Mouse (Mus musculus): ENCODE measurements around the gene Bms1. TPM values are rescaled to one million over a fixed set of nuclear protein-coding genes. Genes with fewer than 3 reads are reported as not detected.

Bms1 gene
- total RNA-seq, 2 experiments from 2014 or later = 27.6 to 28.2 TPM

DNA sequence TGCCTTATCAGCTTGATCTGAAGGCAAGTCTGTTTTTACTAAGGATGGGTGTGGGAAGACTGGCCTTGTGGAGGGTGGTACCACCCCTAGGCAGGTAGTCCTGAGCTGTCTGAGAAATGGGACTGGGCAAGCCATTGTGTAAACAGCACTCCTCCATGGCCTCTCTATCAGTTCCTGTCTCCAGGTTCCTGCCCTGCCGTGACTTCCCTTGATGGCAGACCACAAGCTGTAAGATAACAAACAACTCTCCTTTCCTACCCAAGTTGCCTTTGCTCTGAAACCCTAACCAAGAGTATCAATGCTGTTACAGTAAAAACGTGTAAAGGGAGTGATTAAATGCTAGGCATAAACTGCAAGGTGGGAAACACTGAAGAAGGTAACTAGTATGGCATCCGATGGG, 38.6 kb downstream of the Bms1 start:
- no peak for TF ChIP-seq CTCF (conservative IDR thresholded peaks at IDR 0.05)
- DNase-seq (ENCODE audit: low spot score in 2 of 2) = no peak
- H3K4me3 ChIP-seq = no peak overlapping the region
- no peak overlapping the region for H3K27ac ChIP-seq

DNA sequence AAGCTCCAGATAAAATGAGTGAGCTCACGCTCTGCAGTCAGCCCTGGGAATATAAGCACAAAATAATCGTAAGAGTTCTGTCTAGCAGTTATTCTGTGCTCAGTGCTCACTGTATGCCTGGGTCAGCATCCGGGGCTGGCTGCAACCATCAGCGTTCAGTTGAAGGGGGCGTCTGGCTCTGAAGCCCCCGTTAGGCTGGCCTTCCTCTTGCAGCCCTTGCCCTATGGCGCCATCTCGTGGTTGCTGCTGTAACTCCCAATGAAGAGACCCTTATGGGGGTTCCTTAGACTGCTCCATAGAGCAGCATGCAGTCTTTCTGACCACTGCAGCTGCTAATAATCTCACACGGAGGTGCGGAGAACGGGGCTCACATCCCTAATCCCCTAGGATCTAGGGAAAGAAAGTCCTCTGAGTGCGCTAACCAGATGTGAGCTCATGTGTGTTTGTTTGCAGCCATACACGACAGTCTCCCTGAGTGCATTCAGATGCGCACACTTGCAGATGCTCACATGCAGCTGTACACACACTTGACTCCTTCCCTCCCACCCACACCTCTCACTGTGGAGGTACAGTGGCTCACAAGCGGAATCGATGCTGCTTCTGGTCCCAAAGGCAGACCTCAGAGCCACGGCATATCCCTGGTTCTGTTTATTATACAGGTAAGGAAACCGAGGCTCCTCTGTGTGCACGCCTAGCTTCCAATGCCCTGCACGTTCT, 39.7 kb downstream of the Bms1 start:
- peak; percentile 98 for TF ChIP-seq CTCF (conservative IDR thresholded peaks at IDR 0.05)
- Histone ChIP-seq H3K27ac (no peak overlapping the region), H3K4me3 (no peak overlapping the region)
- DNase-seq (ENCODE audit: low spot score in 2 of 2) = peak; percentile 32 to 83

DNA sequence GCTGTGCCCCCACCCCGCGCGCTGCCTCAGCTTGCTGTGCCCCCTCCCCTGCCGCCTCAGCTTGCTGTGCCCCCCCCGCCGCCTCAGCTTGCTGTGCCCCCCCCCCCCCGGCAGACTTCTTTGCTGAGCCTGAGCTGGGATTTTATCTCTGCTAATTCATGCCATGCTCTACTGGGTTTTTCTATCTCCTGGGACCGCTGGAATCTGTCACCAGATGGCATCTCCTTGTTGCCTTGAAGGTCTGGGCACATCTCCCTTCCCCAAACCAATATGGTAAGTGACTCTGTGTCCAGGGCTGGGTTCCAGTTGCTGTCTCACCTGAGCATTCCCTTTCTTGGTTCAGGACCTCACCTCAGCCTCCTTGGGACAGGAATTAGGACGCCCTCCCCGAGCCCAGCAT, 41.7 kb downstream of the Bms1 start:
- no peak overlapping the region for H3K4me3 ChIP-seq
- H3K27ac ChIP-seq = no peak overlapping the region
- no peak for TF ChIP-seq CTCF (conservative IDR thresholded peaks at IDR 0.05)
- no peak for DNase-seq (ENCODE audit: low spot score in 2 of 2)

DNA sequence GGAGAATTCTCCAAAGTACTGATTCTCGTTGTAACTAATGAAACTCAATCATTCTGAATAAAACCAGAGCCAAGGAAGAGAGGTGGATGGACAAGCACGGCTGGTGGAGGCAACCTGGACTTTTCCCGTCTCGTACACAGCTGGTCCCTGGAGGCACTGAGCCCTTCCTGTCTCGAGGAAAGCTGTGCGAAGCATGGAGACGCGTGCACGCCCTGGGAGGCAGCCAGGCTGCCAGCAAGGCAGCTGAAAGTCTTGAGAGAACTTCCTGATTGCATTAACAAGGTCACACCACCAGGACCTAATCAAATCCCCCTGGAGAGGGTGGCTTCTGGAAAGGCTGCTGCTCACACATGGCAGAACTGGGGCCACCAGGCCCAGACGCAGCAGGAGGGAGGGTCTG, 43.3 kb downstream of the Bms1 start:
- H3K27ac ChIP-seq = no peak overlapping the region
- DNase-seq (ENCODE audit: low spot score in 2 of 2) = no peak
- no peak for TF ChIP-seq CTCF (conservative IDR thresholded peaks at IDR 0.05)

DNA sequence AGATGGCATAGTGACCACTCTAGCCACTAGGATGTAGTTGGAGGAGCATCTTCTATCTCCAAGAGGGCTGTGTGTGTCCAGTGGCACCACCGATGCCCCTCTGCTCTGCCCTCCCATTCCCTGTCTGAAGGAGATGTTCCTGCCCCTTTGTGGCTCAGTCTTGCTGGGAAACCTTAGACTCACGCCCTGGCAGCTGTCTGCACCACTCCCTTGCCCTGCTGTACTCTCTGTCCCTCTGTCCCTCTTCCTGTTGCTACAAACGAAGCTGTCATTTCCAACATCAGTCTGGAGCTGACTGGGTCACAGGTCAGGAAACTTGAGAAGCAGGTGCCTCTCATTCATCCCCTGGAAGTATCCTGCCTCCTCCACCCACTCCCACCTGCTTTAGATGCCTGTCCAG, 43.8 kb downstream of the Bms1 start:
- no peak for TF ChIP-seq CTCF (conservative IDR thresholded peaks at IDR 0.05)
- H3K27ac ChIP-seq = no peak overlapping the region
- H3K4me3 ChIP-seq = no peak overlapping the region
- no peak for DNase-seq (ENCODE audit: low spot score in 2 of 2)

More for the DNA sequence above, 43.3 kb downstream of the Bms1 start:
- no peak overlapping the region for H3K4me3 ChIP-seq

DNA sequence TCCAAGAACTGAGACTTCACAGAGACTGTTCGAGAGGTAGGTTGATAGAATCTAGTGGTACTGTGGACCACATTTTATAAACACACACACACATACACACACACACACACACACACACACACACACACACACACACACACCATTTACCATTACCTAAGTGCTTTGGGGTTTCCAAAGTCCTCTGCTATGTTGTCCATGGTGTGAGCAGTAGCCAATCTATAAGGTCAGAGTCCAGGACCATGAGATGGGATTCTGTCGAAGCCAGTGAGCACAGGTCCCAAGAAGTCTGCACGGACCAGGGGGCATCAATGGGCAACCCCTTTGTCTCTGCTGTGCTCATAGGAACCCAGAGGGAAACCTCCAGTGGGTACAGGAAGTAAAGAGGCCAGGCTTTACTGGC, 44.2 kb downstream of the Bms1 start:
- DNase-seq (ENCODE audit: low spot score in 2 of 2) = no peak
- H3K27ac ChIP-seq = no peak overlapping the region
- no peak overlapping the region for H3K4me3 ChIP-seq
- TF ChIP-seq CTCF (conservative IDR thresholded peaks at IDR 0.05) = no peak

DNA sequence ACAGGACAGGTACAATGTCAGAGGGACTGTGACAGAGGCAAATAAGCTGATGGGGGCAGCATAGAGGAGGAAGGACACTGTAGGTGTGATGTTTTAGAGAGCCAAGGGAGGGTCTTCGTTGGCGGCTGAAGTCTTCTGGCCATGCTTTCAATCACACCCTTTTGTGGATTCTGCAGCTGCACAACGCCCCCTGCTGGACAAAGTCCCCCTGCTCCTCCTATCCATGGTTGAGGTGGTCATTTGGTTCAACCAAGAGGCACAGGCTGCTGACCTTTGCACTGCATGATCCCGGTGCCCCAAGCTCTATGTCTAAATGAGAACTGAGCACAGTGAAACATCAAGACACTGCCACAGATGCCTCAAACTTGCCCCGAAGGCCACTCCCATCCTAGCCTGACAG, 46.0 kb downstream of the Bms1 start:
- TF ChIP-seq CTCF (conservative IDR thresholded peaks at IDR 0.05) = peak; percentile 80
- Histone ChIP-seq H3K27ac (no peak overlapping the region), H3K4me3 (no peak overlapping the region)
- DNase-seq (ENCODE audit: low spot score in 2 of 2) = peak; percentile 19 to 57

DNA sequence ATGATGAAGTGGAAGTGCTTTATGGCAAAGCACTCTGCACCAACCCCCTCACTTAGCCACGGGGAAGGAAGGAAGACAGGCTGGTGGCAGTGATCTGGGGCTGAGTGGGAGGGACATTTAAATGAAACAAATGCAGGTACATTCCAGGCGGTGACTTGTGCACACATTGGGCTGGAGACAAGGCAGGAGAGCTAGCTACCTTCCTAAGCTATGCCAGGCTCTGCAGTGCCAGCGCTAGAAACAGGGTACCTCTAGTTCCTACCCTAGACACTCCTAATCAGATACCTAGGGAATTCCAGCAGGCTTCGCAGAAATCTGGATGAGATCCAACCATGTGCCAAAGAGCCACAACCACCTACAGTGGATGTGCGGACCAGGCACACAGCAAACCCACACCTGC, 46.5 kb downstream of the Bms1 start:
- no peak overlapping the region for H3K27ac ChIP-seq
- no peak overlapping the region for H3K4me3 ChIP-seq
- TF ChIP-seq CTCF (conservative IDR thresholded peaks at IDR 0.05) = no peak
- DNase-seq (ENCODE audit: low spot score in 2 of 2) = no peak

DNA sequence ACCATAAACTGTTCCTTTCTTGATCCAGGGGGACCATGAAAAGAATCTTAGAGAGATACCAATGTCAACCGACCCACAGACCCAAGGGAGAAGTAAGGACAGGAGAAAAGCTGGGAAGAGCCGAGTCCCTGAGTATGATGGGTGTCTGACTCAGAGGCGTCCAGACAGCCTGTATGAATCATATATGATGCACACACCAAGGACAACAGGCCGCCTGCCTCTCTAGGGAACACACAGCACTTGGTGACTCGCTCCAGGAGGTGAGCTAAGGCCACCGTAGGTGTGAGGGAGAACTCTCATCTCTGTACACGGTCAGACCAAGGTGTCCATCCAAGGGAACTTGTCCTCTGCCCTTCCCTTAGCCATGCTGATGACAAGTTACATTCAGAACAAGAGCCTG, 51.8 kb downstream of the Bms1 start:
- TF ChIP-seq CTCF (conservative IDR thresholded peaks at IDR 0.05) = no peak
- no peak overlapping the region for H3K27ac ChIP-seq
- no peak for DNase-seq (ENCODE audit: low spot score in 2 of 2)
- H3K4me3 ChIP-seq = no peak overlapping the region

DNA sequence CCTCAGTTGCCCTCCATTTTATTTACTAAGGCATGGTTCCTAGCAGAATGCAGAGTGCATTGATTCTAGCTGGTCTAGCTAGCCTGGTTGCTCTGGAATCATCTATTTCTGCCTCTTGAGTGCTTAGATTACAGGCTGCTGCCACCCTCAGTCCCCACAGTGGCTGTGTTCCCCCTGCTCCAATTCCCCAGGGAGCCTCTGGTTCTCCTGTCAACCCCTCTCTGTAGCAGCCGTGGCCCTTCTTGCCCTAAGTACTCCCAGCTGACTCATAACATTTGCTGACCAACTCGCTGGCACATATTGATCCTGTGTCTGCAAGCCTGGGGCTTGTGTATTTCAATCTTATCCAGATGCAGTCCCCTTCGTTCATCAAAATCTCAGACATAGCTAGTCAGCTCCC, 53.1 kb downstream of the Bms1 start:
- no peak for TF ChIP-seq CTCF (conservative IDR thresholded peaks at IDR 0.05)
- H3K27ac ChIP-seq = no peak overlapping the region
- H3K4me3 ChIP-seq = no peak overlapping the region
- DNase-seq (ENCODE audit: low spot score in 2 of 2) = no peak

DNA sequence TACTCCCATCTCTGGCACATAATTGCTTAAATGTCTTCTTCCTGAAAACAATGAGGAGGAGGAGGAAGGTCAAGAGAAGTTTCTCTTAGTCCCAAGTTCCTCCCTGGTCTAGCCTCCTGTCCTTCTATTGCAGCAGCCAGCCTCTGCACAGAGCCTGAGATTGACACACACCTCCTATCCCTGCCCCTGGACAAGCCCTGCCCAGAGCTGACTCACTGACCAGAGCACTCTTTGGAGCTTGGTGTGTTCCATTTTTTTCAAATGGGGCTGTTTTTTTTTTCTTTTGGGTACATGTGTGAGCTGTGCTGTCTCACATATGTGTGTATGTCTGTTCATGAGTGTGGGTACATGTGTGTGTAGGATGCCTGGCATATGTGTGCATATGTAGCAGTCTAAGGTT, 53.5 kb downstream of the Bms1 start:
- no peak overlapping the region for H3K27ac ChIP-seq
- no peak for TF ChIP-seq CTCF (conservative IDR thresholded peaks at IDR 0.05)
- DNase-seq (ENCODE audit: low spot score in 2 of 2) = no peak
- H3K4me3 ChIP-seq = no peak overlapping the region

DNA sequence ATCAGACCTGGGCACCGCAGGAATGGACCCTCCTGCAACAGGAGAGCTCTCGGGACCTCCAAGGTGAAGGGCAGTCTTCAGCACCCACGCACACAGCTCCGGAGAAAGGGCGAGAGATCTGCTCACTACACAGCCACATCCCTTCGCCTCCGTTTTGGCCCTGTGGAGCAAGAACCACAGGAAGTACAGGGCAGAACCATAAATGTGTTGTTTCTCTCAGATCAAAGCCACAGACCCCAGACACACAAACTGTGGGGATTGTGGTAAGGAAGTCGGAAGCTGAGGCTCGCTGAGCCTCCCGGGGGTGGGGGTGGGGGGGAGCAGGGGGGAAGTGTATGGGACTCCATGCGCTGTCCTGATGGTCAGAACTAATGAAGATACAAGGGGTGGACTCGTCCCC, 68.9 kb downstream of the Bms1 start:
- no peak for TF ChIP-seq CTCF (conservative IDR thresholded peaks at IDR 0.05)
- no peak for DNase-seq (ENCODE audit: low spot score in 2 of 2)
- Histone ChIP-seq H3K4me3 (no peak overlapping the region), H3K27ac (no peak overlapping the region)

DNA sequence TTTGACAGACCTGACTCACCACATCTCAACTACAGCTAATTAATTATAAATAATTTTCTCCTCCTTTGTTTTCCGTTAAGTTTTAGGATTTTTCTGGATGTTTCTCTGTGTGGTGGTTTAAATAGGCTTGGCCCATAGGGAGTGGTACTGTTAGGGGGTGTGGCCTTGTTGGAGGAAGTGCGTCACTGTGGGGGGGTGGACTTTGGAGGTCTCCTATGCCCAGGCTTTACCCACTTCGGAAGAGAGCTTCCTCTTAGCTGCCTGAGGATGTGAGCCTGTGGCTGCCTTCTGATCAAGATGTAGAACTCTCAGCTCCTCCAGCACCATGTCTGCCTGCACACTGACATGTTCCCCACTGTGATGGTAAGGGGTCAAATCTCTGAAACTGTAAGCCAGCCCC, 71.1 kb downstream of the Bms1 start:
- Histone ChIP-seq H3K4me3 (no peak overlapping the region), H3K27ac (no peak overlapping the region)
- DNase-seq (ENCODE audit: low spot score in 2 of 2) = no peak
- no peak for TF ChIP-seq CTCF (conservative IDR thresholded peaks at IDR 0.05)

DNA sequence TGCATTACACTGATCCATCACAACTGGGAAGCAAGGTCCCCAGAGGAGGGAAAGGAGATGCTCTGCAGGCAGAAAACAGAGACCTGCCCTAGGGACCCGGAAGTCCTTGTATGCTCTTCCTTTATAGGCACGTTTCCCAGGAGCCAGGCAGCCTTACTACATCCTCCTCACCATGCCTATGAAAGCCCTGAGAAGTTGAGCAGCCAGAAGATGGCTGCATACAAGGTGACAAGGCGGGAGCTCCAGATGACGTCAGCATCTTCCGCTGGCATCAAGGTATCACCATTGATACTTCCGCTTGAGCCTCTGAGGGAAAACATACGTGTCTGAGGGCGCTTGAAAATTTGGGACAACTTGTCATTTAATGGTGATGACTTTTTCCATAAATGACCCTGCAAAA, 72.0 kb downstream of the Bms1 start:
- no peak for DNase-seq (ENCODE audit: low spot score in 2 of 2)
- Histone ChIP-seq H3K27ac (no peak overlapping the region), H3K4me3 (no peak overlapping the region)
- no peak for TF ChIP-seq CTCF (conservative IDR thresholded peaks at IDR 0.05)

Data from layer of hippocampus, adult 2 months (tissue).